Mouse (Mus musculus) gastrocnemius, adult 2 months (tissue): ENCODE measurements at regions not wholly inside any gene's neighbourhood (a gene's known extent, or its start where the extent isn't known, plus 50 kb on each side); places are given as distances from the start of the nearest gene placed in this dataset.
"Not testable (repeated sequence)": the region's sequence is repeated elsewhere in the genome, so short reads cannot be mapped to it uniquely, and the experiment has no call there.

Source experiments
- DNase-seq: peaks from one replicate; pipeline ENCODE4 v3.0.0; 2022
- H3K27ac ChIP-seq: fragments of 200-600 bp; 2 replicates; pipeline ENCODE4 v1.8.1; 2022; ENCODE audit warnings: mild to moderate bottlenecking
- H3K4me3 ChIP-seq: fragments of 200-600 bp; 2 replicates; pipeline ENCODE4 v1.8.1; 2022; ENCODE audit warnings: mild to moderate bottlenecking, moderate library complexity
- CTCF ChIP-seq: fragments of 200-600 bp; IDR thresholded peaks from 2 replicates; pipeline ENCODE4 v1.8.1; 2022; ENCODE audit warnings: antibody characterized with exemption, mild to moderate bottlenecking, moderate library complexity
- intact Hi-C: fragments of 180-260 bp; cut with DNase I; formaldehyde crosslinking; loops from one replicate; pipeline ENCODE4 v1.15.1; 2025

DNA sequence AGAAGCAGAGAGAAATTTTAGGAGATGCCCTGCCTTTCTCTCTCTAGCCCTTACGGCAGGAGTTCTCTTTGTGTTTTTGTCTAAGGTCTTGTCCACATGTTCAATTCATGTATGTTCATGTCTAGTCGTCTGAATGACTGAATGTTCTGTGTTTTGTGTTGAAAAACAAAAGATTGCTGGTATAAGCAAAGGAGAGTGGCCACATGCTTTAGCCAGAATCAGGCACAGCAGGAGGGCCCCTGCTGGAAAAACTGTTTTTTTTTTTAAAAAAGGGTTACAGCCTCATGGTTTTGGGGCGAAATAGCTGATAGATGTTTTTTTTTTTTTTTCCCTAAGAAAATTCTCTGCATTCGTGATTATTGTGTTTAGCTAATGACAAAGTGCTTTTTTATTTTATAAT, 182.4 kb upstream of the Phyhipl start:
- Histone ChIP-seq H3K4me3 (no peak overlapping the region), H3K27ac (no peak overlapping the region)
- no peak for DNase-seq
- intact Hi-C loops: no loop called here
- TF ChIP-seq CTCF: no peak

DNA sequence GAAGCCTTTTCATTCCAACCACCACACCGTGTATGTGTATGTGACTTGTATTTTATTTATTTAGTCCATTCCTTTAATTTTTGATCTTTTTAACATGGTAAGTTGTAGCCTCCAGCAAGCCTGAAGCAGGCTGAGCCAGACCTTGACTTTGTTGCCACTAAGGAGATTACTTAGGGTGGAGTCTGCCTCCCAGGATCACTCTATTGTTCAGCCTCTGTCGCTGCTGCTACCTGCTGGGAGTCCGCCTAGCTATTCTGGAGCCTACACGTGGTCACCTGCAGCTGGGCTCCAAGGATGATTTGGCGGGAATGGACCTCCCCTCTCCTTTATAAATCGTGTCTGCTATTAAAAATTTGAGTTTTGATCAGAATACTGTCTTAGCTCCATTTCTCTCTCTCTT, 181.6 kb upstream of the Phyhipl start:
- Histone ChIP-seq H3K4me3 (no peak overlapping the region), H3K27ac (no peak overlapping the region)
- intact Hi-C loops: no loop called here
- TF ChIP-seq CTCF: no peak
- no peak for DNase-seq

DNA sequence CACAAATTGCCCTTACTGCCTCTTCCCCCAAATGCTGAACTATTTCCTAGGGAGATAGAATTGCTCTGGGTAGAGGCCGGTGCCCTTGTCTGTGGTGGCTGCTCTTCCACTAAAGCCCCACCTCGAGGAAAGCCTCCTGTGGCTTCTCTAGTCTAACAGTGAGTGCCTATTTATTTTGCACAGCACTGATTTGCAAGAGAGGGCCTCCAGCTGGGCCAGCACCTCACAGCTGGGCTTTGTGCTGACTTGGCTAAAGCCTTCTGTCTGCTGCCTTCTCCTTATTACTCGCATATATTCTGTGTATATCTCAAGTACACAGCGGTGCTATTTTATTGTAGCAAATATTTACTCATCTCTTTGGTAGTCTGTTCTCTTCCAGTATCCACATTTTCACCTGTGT, 176.9 kb upstream of the Phyhipl start:
- no peak for TF ChIP-seq CTCF
- no peak for DNase-seq
- Histone ChIP-seq H3K4me3 (no peak overlapping the region), H3K27ac (no peak overlapping the region)
- intact Hi-C loops: no loop called here

DNA sequence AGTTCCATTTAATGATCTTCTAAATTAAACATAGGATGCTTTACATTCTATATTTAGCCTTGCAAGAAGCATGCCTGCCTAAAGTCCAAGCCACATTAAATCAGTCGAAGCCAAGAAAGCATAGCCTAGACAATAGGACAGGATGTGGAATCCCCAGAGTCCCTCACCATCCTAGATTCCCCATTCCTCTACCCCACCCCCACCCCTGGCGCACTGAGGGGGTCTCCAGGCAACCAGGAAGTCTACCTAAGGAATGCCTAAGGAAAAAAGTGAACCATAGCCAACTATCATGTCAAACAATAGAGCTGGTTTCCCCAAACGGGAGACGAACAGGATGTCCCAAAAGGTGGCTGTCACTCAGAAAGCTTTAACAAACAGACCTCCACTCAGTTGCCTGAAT, 172.5 kb upstream of the Phyhipl start:
- Histone ChIP-seq H3K4me3 (no peak overlapping the region), H3K27ac (no peak overlapping the region)
- DNase-seq: no peak
- no peak for TF ChIP-seq CTCF
- intact Hi-C loops: no loop called here

DNA sequence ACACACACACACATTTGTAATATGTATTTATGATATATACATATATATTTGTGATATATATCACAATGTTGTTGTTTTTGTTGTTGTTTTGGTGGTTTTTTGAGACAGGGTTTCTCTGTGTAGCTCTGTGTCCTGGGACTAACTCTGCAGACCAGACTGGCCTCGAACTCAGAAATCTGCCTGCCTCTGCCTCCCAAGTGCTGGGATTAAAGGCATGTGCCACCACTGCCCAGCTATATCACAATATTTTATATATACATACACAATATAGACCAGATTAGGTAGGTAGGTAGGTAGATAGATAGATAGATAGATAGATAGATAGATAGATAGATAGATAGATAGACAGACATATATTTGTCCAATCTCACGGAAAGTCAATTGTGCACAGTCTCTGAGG, 171.8 kb upstream of the Phyhipl start:
- H3K4me3 ChIP-seq, H3K27ac ChIP-seq, intact Hi-C loops, DNase-seq: not testable (repeated sequence)

DNA sequence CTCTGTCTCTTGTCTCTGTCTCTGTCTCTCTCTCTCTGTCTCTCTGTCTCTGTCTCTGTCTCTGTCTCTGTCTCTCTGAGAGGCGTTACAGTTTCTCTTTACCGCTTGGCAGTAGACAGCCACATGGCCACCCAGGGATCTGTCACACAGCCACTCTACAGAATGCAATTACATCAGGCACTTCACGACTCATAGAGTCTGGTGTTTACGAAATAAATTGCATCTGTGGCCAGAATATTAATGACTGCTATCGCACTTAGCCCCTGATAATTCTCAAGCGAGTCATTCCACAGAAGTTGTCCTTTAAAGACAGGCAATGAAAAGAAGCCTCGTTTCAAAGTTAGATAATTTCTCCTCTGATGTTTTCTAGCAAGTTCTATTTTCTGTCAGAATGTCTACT, 170.9 kb upstream of the Phyhipl start:
- DNase-seq: no peak
- intact Hi-C loops: no loop called here
- no peak for TF ChIP-seq CTCF
- no peak overlapping the region for H3K4me3 ChIP-seq
- no peak overlapping the region for H3K27ac ChIP-seq

DNA sequence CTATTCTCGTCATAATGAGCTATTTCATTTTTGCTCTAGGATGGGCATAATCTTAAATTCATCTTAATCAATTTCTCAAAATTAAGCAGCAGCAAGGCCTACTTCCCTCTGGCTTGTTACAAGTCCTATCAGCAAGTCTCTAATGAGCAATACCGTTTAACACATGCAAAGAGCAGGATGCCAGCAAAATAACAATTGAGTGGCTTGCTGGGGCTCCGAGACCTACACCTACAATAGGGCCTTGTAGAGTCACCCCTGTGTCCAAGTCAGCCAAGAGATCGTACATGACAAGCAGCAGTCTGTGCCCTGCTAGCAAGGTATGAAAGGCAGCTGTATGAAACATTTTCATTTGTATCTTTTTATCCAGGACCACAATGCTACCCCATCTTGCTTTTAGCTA, 169.7 kb upstream of the Phyhipl start:
- intact Hi-C loops: no loop called here
- TF ChIP-seq CTCF: no peak
- no peak overlapping the region for H3K27ac ChIP-seq
- DNase-seq: no peak
- H3K4me3 ChIP-seq: no peak overlapping the region

DNA sequence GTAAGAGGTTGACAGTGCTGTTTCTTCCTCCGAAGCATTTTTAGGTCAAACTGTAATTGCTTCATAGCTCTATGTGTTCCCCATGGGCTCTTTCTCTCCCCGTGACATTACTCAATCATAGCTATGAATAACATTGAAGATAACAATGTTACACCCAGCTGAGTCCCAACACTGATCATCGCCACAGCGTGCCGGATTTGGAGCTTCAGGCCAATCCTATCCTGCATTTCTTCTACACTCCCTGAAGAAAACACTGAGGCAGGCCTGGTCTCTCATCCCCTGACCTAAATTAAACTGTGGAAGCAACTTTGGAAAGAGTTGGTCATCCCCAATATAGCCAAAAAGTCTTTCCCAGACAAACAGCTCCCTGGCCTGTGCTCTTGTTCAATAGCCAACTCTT, 168.7 kb upstream of the Phyhipl start:
- intact Hi-C loops: no loop called here
- H3K4me3 ChIP-seq: no peak overlapping the region
- peak; percentile 56 for DNase-seq
- no peak for TF ChIP-seq CTCF
- H3K27ac ChIP-seq: peak overlapping the region; percentile 63

DNA sequence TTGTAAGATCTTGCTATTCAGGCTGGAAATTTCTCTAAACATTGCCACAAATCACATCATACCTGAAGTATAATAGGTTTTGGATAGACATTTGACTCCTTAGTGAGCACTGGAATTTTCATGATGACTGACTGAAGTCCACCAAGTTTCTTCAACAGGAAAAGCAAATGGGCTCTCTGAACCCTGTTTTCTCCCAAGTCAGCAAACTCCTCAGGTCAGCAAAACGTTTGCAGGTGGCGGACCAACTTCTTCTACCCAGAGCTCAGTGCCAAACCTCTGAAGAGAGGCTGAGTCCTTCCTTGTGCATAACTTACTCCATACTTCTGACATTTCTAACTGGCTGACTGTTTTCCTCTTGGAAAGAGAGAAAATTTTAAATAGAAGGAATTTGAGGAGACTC, 164.2 kb upstream of the Phyhipl start:
- H3K27ac ChIP-seq: no peak overlapping the region
- no peak overlapping the region for H3K4me3 ChIP-seq
- intact Hi-C loops: no loop called here
- no peak for TF ChIP-seq CTCF
- DNase-seq: no peak

DNA sequence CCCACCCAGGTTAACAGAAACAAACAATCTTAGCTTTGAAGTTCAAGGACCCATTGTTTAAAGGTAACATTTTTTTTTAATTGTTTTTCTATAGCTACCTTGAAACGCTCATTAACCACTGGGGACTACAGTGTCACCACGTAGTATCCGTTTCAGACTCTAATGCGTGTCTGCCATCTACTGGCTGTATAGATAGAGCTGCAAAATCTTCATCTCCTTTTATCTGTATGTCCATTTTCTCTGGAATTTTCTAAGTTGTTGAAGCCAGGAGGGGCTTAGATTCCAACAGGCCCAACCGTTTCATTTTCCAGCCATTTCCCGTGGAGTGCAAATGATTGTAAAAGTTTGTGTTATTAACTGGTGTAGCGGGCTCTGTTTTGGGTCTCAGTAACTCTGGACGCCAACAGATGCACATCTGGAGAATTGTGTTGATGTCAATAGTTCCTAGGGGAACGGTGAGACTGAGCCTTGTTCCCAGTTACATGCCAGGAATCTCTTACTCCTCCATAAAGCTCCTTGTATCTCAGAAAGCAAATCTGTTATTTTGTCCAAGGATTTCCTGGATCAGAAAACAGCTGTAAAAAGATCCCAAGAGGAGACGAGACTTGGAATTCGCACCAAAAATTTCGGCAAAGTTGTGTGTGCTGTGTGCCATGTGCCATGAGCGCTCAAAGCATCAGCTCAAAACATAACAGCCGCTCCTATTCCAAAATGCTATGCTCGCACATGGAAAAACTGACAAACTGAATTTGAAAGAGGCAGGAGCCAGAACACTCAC, 158.8 kb upstream of the Phyhipl start:
- intact Hi-C loops: loop anchor here (5.0 kb wide), 1 partner anchor 217 kb away; no protein-coding TSS in a partner anchor
- Histone ChIP-seq H3K4me3 (peak overlapping the region; percentile 22; the same call in 1 of the 2 replicates), H3K27ac (peak overlapping the region; percentile 76)
- peak; percentile 51 for DNase-seq
- TF ChIP-seq CTCF: peak; percentile 62

DNA sequence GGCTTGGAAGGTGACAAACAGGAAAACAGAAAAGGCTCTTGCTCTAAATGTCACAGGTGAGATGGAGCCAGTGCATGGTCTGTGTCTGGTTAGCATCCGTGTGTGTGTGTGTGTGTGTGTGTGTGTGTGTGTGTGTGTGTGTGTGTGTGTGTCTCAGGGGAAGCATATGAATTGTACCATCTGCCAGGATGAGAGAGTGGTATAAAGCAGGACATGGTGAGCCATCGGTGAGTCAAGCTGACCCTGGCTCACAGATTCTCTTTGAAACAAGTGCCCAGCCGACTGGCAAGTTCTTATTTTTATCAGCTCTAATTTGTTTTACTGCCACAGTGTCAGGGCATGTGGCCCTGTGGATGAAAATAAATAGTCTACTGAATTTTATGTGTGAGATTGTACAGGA, 153.6 kb upstream of the Phyhipl start:
- H3K4me3 ChIP-seq: no peak overlapping the region
- no peak overlapping the region for H3K27ac ChIP-seq
- intact Hi-C loops: no loop called here
- no peak for DNase-seq
- no peak for TF ChIP-seq CTCF

DNA sequence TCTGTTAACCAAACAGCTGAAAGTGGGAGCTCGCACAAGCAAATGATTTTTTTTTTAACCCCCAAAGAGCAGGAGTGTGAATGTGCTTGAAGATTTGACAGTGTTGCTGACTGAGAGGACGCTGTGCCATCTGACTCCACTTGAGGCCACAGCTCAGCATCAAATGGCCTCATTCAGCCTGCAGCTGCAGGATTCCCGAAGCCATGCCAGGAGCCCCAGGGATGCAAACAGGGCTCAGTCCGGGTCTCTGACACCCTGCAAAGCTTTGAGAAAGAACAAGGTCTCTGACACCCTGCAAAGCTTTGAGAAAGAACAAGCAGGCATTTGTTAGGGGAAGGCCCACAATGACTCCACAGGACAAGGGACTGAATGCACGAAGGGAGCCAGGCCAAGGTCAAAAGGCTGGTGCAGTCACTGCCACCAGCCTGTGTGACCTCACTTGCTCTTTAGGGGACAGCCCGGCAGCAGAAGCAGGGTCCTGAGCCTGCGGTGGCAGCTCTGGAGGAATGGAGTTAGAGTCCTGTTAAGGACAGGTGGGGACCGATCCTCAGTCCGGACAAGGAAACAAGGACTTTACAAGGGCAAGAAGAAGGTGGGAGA, 151.1 kb upstream of the Phyhipl start:
- H3K4me3 ChIP-seq: no peak overlapping the region
- intact Hi-C loops: no loop called here
- no peak overlapping the region for H3K27ac ChIP-seq
- TF ChIP-seq CTCF: no peak
- DNase-seq: no peak

DNA sequence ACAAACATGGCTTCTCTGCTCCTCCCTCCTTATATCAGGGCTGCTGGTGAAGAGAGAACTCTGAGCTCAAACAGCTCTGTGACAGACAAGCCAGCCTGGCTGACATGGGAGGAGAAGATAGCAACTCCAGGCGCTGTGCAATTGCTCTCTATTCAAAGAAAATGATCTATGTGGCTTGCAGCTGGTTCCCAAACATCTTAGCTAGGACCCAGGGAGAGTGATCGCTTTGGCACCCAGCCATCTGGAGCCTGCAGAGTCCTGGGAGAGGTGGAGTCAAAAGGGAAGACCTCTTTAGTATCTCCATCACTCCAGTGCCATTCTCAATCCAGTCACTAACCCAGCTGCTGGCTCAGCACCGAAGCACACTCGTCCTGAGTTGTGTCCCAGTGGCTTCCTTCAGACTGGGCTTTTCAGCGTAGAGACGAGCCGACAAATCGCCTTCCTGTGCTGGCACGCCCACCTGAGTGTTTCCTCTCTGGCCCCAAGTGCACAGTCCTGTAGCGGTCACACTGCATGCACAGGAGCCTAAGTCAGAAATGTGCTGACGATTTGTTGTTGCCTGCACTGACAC, 145.1 kb upstream of the Phyhipl start:
- TF ChIP-seq CTCF: no peak
- peak; percentile 50 for DNase-seq
- Histone ChIP-seq H3K27ac (peak overlapping the region; percentile 28; the same call in 1 of the 2 replicates), H3K4me3 (no peak overlapping the region)
- intact Hi-C loops: no loop called here

DNA sequence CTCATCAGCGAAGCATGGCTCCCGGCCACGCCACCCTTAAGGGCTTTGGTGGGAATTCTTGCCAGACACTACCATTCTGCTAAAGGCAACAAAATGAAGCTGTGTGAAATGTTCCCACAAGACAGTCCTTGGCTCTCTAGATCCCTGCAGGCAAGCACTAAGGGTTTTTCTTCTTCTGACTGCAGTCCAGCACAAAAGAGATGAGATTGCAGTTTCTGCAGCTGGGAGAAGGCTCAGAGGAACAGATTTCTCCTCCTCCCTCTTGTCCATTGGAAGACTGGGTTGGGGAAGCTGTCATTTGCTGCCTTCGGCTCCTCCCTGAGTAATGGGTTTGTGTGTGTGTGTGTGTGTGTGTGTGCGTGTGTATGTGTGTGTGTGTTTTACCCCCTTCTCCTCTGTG, 144.1 kb upstream of the Phyhipl start:
- H3K27ac ChIP-seq: peak overlapping the region; percentile 74
- H3K4me3 ChIP-seq: peak overlapping the region; percentile 1; the same call in 1 of the 2 replicates
- DNase-seq: peak; percentile 36
- intact Hi-C loops: no loop called here
- no peak for TF ChIP-seq CTCF
